Comparison of ENCODE assay signal across 10 mouse cellular contexts in the genomic region with DNA sequence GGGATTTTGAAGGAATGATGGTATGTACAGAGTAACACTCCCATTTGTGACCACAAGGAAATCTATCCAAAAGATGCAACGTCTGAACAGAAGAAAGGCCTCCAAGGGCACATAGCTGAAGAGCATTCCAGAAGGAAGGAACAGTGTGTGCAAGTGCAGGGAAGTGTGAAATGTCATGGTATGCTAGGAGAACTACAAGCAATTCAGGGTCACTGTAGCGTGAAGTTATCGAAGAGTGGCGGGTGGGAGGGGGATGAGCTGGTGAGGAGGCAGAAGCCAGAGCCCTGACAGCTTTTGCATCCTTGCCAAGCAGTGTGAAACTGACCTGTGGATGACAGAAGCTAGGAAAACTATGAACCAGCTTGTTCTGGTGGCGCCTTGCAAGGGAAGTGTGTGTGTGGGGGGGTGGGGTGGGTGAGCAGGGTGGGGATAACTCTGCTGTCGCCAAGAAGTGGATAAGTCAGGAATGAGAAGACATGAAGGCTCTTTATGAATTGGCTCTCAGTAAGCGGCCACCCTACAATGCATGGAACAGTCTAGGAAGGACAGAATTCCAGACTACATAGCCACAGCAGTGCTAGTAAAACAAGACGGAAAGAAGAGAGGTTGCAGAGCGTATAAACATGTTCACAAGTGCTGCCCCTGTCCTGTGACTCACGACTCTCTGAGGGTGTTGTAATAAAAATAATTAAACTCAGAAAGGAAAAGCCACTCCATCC.
DNase-seq lines count a peak whose midpoint lies in the region; ATAC-seq lines count a peak whose summit lies in the region.
"Had no signal": no experiment of that assay in that cellular context is flagged by ENCODE, and none has a peak within 500 bp of the region (broad histone marks: within the 10 kb centered on the region; RNA-seq: fewer than 3 reads in every experiment).

No protein-coding gene starts in this region.

- ATAC-seq in forebrain, embryonic 14.5 days = peak; percentile 81
- peak; percentile 92 for ATAC-seq in kidney, embryonic 16.5 days (ENCODE audit: low FRiP score, low TSS enrichment)
- peak; percentile 71 for ATAC-seq in neural tube, embryonic 11.5 days (ENCODE audit: insufficient read depth, low FRiP score, low TSS enrichment)

- H3K27ac ChIP-seq in forebrain, embryonic 14.5 days (ENCODE audit: low read depth, low read length) = no peak overlapping the region
- H3K27ac ChIP-seq in kidney, embryonic 16.5 days (ENCODE audit: low read length) = no peak overlapping the region
- H3K27ac ChIP-seq in neural tube, embryonic 11.5 days (ENCODE audit: low read depth, low read length) = no peak overlapping the region
- H3K27ac ChIP-seq: macrophage had no signal

- DNase-seq in kidney, adult 18-20 months = peak; percentile 12
- no peak for DNase-seq in kidney, adult 11 months
- peak; percentile 60 for DNase-seq in forebrain, embryonic 14.5 days (ENCODE audit: low spot score)
- peak; percentile 28 for DNase-seq in neural tube, embryonic 11.5 days (ENCODE audit: low spot score)
- no peak for DNase-seq in thymus, postnatal 0 days (ENCODE audit: low spot score)
- no peak for DNase-seq in layer of hippocampus, postnatal 25 days (ENCODE audit: extremely low spot score in 1 of 2, low spot score in 1 of 2)
- DNase-seq in frontal cortex, adult 2 months (ENCODE audit: extremely low spot score in 1 of 2, low spot score in 1 of 2) = no peak
- DNase-seq: gastrocnemius, postnatal 10 days had no signal

- H3K9me3 ChIP-seq in forebrain, embryonic 14.5 days (replicated peaks; ENCODE audit: control insufficient read depth, low read length) = no peaks in the 10 kb centered on the region
- no peaks in the 10 kb centered on the region for H3K9me3 ChIP-seq in kidney, embryonic 16.5 days (ENCODE audit: low read length)
- H3K9me3 ChIP-seq in neural tube, embryonic 11.5 days (ENCODE audit: control insufficient read depth, low read length) = no peaks in the 10 kb centered on the region

- no peaks in the 10 kb centered on the region for H3K36me3 ChIP-seq in forebrain, embryonic 14.5 days (ENCODE audit: control insufficient read depth, insufficient read depth, low read length)
- H3K36me3 ChIP-seq in kidney, embryonic 16.5 days (ENCODE audit: insufficient read depth, low read length) = no peaks in the 10 kb centered on the region
- H3K36me3 ChIP-seq in neural tube, embryonic 11.5 days (ENCODE audit: control insufficient read depth, insufficient read depth, low read length) = no peaks in the 10 kb centered on the region

- peaks cover 7% of the 10 kb centered on the region for H3K4me1 ChIP-seq in forebrain, embryonic 14.5 days (ENCODE audit: control insufficient read depth, insufficient read depth, low read length)
- no peaks in the 10 kb centered on the region for H3K4me1 ChIP-seq in kidney, embryonic 16.5 days (ENCODE audit: insufficient read depth, low read length)
- no peaks in the 10 kb centered on the region; the same call in 1 of the 2 replicates for H3K4me1 ChIP-seq in neural tube, embryonic 11.5 days (ENCODE audit: control insufficient read depth, insufficient read depth, low read length)

- WGBS in forebrain, embryonic 14.5 days = 42% methylated on average over 10 of the region's 10 CpGs
- WGBS in kidney, embryonic 16.5 days = 51% methylated on average over 10 of the region's 10 CpGs
- WGBS in neural tube, embryonic 11.5 days = 51% methylated on average over 10 of the region's 10 CpGs

- H3K4me3 ChIP-seq in forebrain, embryonic 14.5 days (ENCODE audit: low read depth, low read length) = no peak overlapping the region
- no peak overlapping the region for H3K4me3 ChIP-seq in kidney, embryonic 16.5 days (ENCODE audit: low read length)
- H3K4me3 ChIP-seq in neural tube, embryonic 11.5 days (ENCODE audit: low read depth, low read length) = no peak overlapping the region

- no peaks in the 10 kb centered on the region for H3K27me3 ChIP-seq in forebrain, embryonic 14.5 days (replicated peaks; ENCODE audit: control insufficient read depth, insufficient read depth, low read length)
- H3K27me3 ChIP-seq in kidney, embryonic 16.5 days (ENCODE audit: insufficient read depth, low read length) = no peaks in the 10 kb centered on the region
- no peaks in the 10 kb centered on the region for H3K27me3 ChIP-seq in neural tube, embryonic 11.5 days (ENCODE audit: control insufficient read depth, insufficient read depth, low read length)

- H3K9ac ChIP-seq in forebrain, embryonic 14.5 days (ENCODE audit: low read length) = no peak overlapping the region
- H3K9ac ChIP-seq in kidney, embryonic 16.5 days (replicated peaks; ENCODE audit: low read length) = no peak overlapping the region
- H3K9ac ChIP-seq in neural tube, embryonic 11.5 days (ENCODE audit: low read length) = no peak overlapping the region

- H3K4me2 ChIP-seq in forebrain, embryonic 14.5 days (ENCODE audit: low read length) = no peak overlapping the region
- no peak overlapping the region for H3K4me2 ChIP-seq in kidney, embryonic 16.5 days (replicated peaks; ENCODE audit: low read depth, low read length)
- no peak overlapping the region for H3K4me2 ChIP-seq in neural tube, embryonic 11.5 days (ENCODE audit: low read depth)

Comparison
In these comparisons a context has a peak if more than half of its experiments do, and no peak if none do; other contexts are left out.
1. DNase-seq: peak in kidney, adult 18-20 months (single experiment), forebrain, embryonic 14.5 days (single experiment) and neural tube, embryonic 11.5 days (single experiment); none in kidney, adult 11 months (single experiment), thymus, postnatal 0 days (single experiment), layer of hippocampus, postnatal 25 days (0 of 2) and frontal cortex, adult 2 months (0 of 2).
2. Peak in every context shown above with its lines, with median percentiles within 50 percentile points of each other: ATAC-seq.